Comparison of ENCODE assay signal across 9 mouse cellular contexts in the genomic region with DNA sequence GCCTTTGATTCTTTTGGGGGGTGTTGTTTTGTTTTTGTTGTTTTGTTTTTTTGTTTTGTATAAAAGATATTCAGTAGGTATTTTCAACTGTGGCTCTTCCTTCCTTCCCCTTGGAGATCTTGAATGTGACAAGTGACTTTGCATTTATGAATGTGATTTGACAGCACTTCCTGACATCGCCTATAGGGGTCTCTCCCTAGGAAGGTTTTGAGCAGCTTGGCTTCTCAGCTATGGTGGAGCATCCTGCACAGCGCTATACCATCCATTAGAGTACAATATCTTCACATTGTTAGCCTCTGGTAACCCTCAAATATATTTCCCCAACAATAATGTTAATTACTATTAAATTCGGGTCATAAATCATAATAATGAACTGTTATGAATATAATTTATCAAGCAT.
DNase-seq lines count a peak whose midpoint lies in the region; ATAC-seq and TF ChIP-seq lines count a peak whose summit lies in the region.
"Had no signal": no experiment of that assay in that cellular context is flagged by ENCODE, and none has a peak within 500 bp of the region (broad histone marks: within the 10 kb centered on the region; RNA-seq: fewer than 3 reads in every experiment).

No protein-coding gene starts in this region.

- H3K4me3 ChIP-seq in liver, embryonic 12.5 days: no peak overlapping the region
- H3K4me3 ChIP-seq in lung, adult 2 months (replicated peaks; ENCODE audit: extremely low read depth, low read depth, low read length): no peak overlapping the region
- H3K4me3 ChIP-seq: limb, embryonic 13.5 days had no signal

- TF ChIP-seq POLR2A in lung, adult 2 months (IDR thresholded peaks at IDR 0.05; ENCODE audit: borderline replicate concordance, extremely low read depth, low read depth, low read length): no peak

- peak; percentile 25 to 43 for DNase-seq in cerebellum, postnatal 10 days
- no peak for DNase-seq in cerebellum, postnatal 25 days
- DNase-seq in liver: peak; percentile 14
- DNase-seq in lung, adult 2 months: no peak
- DNase-seq in thymus, postnatal 25 days: peak; percentile 59
- DNase-seq in left cerebral cortex, adult 8-10 months (ENCODE audit: low spot score in 2 of 2): no peak
- DNase-seq in gastrocnemius, postnatal 14 days: no peak

- no peak overlapping the region for H3K4me2 ChIP-seq in liver, embryonic 12.5 days
- H3K4me2 ChIP-seq: limb, embryonic 13.5 days had no signal

- peak; percentile 54 for TF ChIP-seq CTCF in lung, adult 2 months (IDR thresholded peaks at IDR 0.05; ENCODE audit: insufficient read depth, low read length)

- 39% methylated on average over 3 of the region's 3 CpGs for WGBS in liver, embryonic 12.5 days (ENCODE audit: insufficient replicate concordance)
- WGBS in lung, adult 2 months: 56% methylated on average over 3 of the region's 3 CpGs

- intact Hi-C loops in gastrocnemius, postnatal 14 days (cut with DNase I; ENCODE audit: low total_unique reads): no loop called here

- H3K27me3 ChIP-seq in liver, embryonic 12.5 days (replicated peaks): no peaks in the 10 kb centered on the region
- H3K27me3 ChIP-seq: limb, embryonic 13.5 days had no signal

- no peak for ATAC-seq in liver, embryonic 12.5 days

- H3K36me3 ChIP-seq in liver, embryonic 12.5 days: 0 out of 2 replicates have a peak, but pooled peaks cover 7% of the 10 kb centered on the region

- no peak overlapping the region for H3K9ac ChIP-seq in liver, embryonic 12.5 days
- H3K9ac ChIP-seq: limb, embryonic 13.5 days had no signal

- no peak overlapping the region for H3K27ac ChIP-seq in liver, embryonic 12.5 days

- no peaks in the 10 kb centered on the region for H3K9me3 ChIP-seq in liver, embryonic 12.5 days (replicated peaks)
- H3K9me3 ChIP-seq: limb, embryonic 13.5 days had no signal

- H3K4me1 ChIP-seq in liver, embryonic 12.5 days: peaks cover 10% of the 10 kb centered on the region; the same call in 1 of the 2 replicates
- H3K4me1 ChIP-seq in lung, adult 2 months (ENCODE audit: control insufficient read depth, insufficient read depth, low read length): no peaks in the 10 kb centered on the region

Comparison
In these comparisons a context has a peak if more than half of its experiments do, and no peak if none do; other contexts are left out.
1. DNase-seq: peak in cerebellum, postnatal 10 days (2 of 2), liver (single experiment) and thymus, postnatal 25 days (single experiment); none in cerebellum, postnatal 25 days (0 of 2), lung, adult 2 months (single experiment), left cerebral cortex, adult 8-10 months (0 of 2) and gastrocnemius, postnatal 14 days (single experiment).